ENCODE assay signal across 34 mouse cellular contexts in the genomic region with DNA sequence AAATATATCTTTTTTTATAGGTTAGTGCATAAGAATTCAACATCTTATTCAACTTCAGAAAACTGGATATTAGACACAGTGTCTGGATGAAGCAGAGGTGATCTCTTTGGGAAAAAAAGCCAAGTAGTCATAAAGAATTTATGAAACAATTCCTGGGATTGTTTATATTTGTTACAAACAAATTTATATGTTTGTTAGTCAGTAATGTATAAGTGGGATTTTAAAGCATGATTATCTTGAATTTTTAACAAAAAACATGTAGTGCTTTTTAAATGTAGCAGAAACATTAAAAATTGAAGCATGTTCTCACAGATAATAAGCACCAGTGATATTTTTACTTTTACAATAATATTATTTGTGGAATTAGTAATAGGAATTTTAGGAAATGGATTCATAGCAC. TPM values are rescaled to one million over a fixed set of nuclear protein-coding genes. Genes with fewer than 3 reads are reported as not detected.
"Had no signal": no experiment of that assay in that cellular context is flagged by ENCODE, and none has a peak within 500 bp of the region (broad histone marks: within the 10 kb centered on the region; RNA-seq: fewer than 3 reads in every experiment).

Tas2r110 (plus strand) TSS at position 301 of the 400 bp plus-strand sequence.

- H3K9ac ChIP-seq: embryonic facial prominence, embryonic 12.5 days; embryonic facial prominence, embryonic 13.5 days; embryonic facial prominence, embryonic 15.5 days; forebrain, embryonic 12.5 days; forebrain, embryonic 13.5 days; forebrain, embryonic 15.5 days; forebrain, postnatal 0 days had no signal

- H3K4me2 ChIP-seq: embryonic facial prominence, embryonic 12.5 days; embryonic facial prominence, embryonic 13.5 days; embryonic facial prominence, embryonic 15.5 days; forebrain, embryonic 12.5 days; forebrain, embryonic 13.5 days; forebrain, embryonic 15.5 days had no signal

- H3K27ac ChIP-seq: embryonic facial prominence, embryonic 10.5 days; embryonic facial prominence, embryonic 12.5 days; embryonic facial prominence, embryonic 13.5 days; embryonic facial prominence, embryonic 15.5 days; forebrain, embryonic 10.5 days; forebrain, embryonic 12.5 days; forebrain, embryonic 13.5 days; forebrain, embryonic 15.5 days; gastrocnemius, adult 2 months; heart, adult 2 months had no signal

- H3K4me3 ChIP-seq: embryonic facial prominence, embryonic 10.5 days; embryonic facial prominence, embryonic 12.5 days; embryonic facial prominence, embryonic 13.5 days; embryonic facial prominence, embryonic 15.5 days; erythroblast, embryonic 14.5 days; forebrain, embryonic 10.5 days; forebrain, embryonic 12.5 days; forebrain, embryonic 13.5 days; forebrain, embryonic 15.5 days; gastrocnemius, adult 2 months; heart, adult 2 months had no signal

- H3K36me3 ChIP-seq: embryonic facial prominence, embryonic 10.5 days; embryonic facial prominence, embryonic 12.5 days; embryonic facial prominence, embryonic 13.5 days; embryonic facial prominence, embryonic 15.5 days; forebrain, embryonic 10.5 days; forebrain, embryonic 12.5 days; forebrain, embryonic 15.5 days had no signal

- H3K4me1 ChIP-seq: embryonic facial prominence, embryonic 10.5 days; embryonic facial prominence, embryonic 12.5 days; embryonic facial prominence, embryonic 13.5 days; embryonic facial prominence, embryonic 15.5 days; forebrain, embryonic 10.5 days; forebrain, embryonic 12.5 days; forebrain, embryonic 13.5 days; forebrain, embryonic 15.5 days had no signal

- H3K27me3 ChIP-seq: embryonic facial prominence, embryonic 12.5 days; embryonic facial prominence, embryonic 13.5 days; embryonic facial prominence, embryonic 15.5 days; forebrain, embryonic 12.5 days; forebrain, embryonic 13.5 days; forebrain, embryonic 15.5 days had no signal

- H3K9me3 ChIP-seq: embryonic facial prominence, embryonic 10.5 days; embryonic facial prominence, embryonic 12.5 days; embryonic facial prominence, embryonic 13.5 days; embryonic facial prominence, embryonic 15.5 days; forebrain, embryonic 10.5 days; forebrain, embryonic 12.5 days; forebrain, embryonic 13.5 days; forebrain, embryonic 15.5 days had no signal

- ATAC-seq: forebrain, embryonic 13.5 days; forebrain, embryonic 14.5 days; forebrain, embryonic 15.5 days; forebrain, embryonic 16.5 days; forebrain, postnatal 0 days had no signal

- DNase-seq: cerebellum, adult 8-10 months; cerebellum, adult 9-10 months; cerebellum, adult 9-11 months; cerebellum, postnatal 10 days; cerebellum, postnatal 14 days; cerebellum, postnatal 25 days; cerebellum, postnatal 36 days; embryo, embryonic 11 days; forebrain, postnatal 0 days; gastrocnemius, adult 2 months; gastrocnemius, postnatal 10 days; gastrocnemius, postnatal 14 days; gastrocnemius, postnatal 25 days; gastrocnemius, postnatal 36 days; heart, adult 11 months; heart, adult 18-20 months; heart, adult 2 months had no signal

RNA-seq across cellular contexts. Expression of gene Tas2r110, which starts in this region (rescaled TPM):
- polyA plus RNA-seq: cortical plate, adult 2 months; embryonic facial prominence, embryonic 10.5 days; embryonic facial prominence, embryonic 11.5 days; embryonic facial prominence, embryonic 12.5 days; embryonic facial prominence, embryonic 13.5 days; embryonic facial prominence, embryonic 14.5 days; embryonic facial prominence, embryonic 15.5 days; erythroblast, embryonic 14.5 days; forebrain, embryonic 10.5 days; forebrain, embryonic 11.5 days; forebrain, embryonic 12.5 days; forebrain, embryonic 13.5 days; forebrain, embryonic 14.5 days; forebrain, embryonic 15.5 days; forebrain, embryonic 16.5 days; forebrain, postnatal 0 days; frontal cortex, adult 2 months; gonadal fat pad, adult 2 months; heart, adult 2 months had no signal
